Mouse (Mus musculus) ES-Bruce4 (cell line): Measurements from ENCODE around the gene Olfr572.

ENCODE experiments used
- CTCF ChIP-seq: IDR thresholded peaks from one replicate; pipeline ENCODE4 v1.8.1; 2011; ENCODE audit warnings: low read depth, low read length
- EP300 ChIP-seq: IDR thresholded peaks from 2 replicates; pipeline ENCODE4 v1.6.1; 2011; ENCODE audit warnings: low read depth, low read length; ENCODE audit not compliant: insufficient read depth

DNA sequence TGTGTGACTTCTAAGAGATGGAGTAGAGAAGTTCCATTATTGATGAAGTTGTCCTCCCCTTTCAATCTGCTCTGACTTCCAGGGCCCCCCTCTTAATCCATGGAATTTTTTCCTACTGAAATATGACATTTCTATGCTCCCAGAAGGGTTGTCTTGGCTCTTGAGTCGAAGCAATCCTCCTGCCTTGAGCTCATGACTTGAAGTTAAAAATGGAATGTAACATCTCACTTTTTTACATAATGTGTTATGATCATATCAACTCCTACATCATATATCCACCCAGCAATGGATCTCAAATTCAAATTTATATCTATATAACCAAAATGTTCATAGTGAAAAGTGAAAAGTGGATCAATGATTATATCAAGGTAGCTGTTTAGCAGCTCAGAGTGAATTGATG lies 50.2 kb downstream of the Olfr572 start:
- TF ChIP-seq CTCF (no peak), EP300 (no peak)
